Mouse (Mus musculus) left cerebral cortex, adult 11 months (tissue): ENCODE data around the gene Ccdc155.

ENCODE experiments used
- DNase-seq: peaks from one replicate; pipeline ENCODE4 v3.0.0; 2022; ENCODE audit warnings: low spot score

Gene Ccdc155

GRCm38 (mm10) chr7:45226421-45226820 lies 21.7 kb upstream of the Ccdc155 start:
- no peak for DNase-seq

- DNase-seq: no peak
Observed at GRCm38 (mm10) chr7:45224826-45225225, 20.1 kb upstream of the Ccdc155 start.

DNA sequence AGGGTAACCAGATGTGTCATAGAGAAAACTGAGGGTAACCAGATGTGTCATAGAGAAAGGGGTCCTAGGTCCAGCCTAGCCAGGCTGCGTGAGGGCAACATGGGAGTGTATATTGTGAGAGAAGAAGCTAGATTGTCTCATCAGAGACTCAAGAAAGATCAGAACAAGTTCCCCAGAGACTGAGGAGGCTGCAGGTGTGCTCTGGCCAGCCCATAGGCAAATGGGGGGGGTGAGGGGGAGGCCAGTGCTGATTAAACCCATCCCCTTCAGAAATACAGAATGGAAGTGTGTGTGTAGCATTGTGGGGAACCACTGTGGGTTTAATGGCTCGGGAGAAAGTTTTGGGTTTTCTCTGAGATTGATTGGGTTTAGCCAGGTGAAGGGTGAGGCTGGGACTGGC lies 17.0 kb upstream of the Ccdc155 start:
- no peak for DNase-seq

DNA sequence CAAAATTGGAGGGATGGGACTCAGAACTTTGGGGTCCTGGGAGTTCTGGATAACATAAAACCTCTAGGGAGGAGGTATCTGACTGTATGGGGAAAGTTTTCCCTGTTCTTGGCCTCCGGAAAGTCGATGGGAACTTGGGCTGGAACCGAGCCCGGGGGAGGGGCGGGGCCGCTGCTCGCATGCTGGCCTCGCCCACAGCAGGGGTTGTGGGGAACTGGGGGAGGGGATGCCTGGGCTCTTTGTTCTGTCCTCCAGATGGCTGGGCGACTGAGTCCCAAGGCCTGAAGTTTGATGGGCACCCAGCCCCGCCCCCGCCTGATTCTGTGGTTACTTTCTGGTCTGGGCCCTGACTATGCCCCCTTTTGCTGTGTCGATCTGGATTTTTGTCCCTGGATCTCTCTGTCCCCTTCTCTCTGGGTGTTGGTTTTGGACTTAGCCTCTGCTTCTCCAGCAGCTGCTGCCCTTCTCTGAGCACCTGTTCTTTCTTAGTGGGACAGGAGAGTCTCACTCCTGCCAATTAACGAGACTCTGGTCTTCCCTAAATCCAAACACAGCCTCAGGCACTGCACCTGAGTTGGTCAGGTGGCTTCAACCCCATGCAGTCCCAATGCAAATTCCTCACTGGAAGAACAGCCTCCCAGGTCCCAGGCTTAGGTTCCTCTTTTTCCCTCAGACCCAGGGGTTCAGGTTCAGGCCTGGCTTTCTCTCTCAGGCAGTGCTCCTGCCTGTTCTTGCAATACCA lies 11.9 kb upstream of the Ccdc155 start:
- no peak for DNase-seq

DNA sequence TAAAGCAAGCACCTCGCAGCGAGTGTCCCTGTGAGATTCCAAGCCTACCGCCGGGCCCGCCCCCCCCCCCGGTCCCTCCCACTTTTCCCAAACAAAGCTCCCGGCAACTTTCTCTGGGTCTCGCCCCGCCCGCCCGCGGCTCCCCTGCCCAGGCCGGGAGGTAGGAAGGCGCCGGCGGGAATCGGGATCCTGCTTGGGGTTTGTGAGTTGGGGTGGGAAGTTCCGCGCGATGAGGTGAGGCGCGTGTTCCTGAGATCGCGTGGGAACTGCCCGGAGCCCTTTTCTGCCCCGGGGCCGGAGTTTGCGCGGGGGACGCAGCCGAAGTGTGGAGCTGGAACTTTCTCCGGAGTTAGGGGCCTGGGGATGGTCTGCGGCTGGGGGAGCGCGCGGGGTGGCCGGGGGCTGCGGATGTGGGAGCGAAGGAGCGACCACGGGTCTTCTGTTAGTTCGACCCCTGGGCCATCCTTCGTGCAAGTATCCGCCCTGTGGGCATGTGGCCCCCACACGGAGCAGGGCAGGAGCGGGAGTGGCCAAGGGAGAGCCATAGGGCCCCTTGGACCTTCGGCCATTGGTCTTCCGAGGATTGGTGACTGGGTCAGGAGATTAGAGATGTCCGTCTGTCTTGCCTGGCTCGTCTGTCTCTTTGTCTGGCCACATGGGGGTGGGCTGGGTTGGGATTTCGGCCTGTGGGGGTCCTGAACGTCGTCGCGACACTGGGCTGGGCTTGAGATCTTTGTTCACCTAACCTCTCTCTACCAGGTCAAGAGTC lies 11.2 kb upstream of the Ccdc155 start, which contains the start of gene Tead2:
TSS of gene Tead2 (plus strand) at position 81 of the 769 bp plus-strand sequence.
- no peak for DNase-seq

DNA sequence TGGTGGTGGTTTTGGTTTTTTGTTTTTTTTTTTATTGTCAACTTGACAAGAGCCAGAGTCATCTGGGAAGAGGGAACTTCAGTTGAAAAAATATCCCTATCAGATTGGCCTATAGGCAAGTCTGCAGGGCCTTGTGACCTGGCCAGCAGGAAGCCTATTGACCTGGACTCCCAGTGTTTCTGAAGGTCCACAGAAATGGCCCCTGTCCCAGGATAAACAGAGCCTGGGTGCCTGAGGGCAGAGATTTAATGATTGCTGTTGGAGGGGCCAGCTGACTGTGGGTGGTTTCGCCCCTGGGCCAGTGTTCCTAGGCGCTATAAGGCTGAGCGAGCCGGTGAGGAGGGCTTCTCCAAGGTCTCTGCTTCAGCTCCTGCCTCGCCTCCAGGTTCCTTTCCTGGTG lies 9.0 kb upstream of the Ccdc155 start:
- no peak for DNase-seq

DNA sequence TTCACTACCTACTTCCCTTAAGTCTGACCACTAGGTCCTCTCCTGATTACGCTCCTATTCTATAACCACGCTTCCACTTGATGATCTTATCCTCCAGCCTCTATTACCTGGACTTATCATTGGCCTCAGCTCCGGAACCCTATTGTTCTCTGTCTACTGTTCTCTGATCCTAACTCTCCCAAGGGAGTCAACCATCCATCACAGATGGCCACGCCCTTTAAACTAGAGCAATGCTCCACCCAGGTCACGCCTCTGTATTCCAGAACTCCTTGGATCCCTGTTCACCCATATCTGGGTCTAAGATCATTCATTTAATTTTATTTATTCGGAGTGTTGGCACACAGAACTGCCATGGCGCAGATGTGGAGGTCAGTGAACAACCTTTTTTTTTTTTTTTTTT lies 7.7 kb upstream of the Ccdc155 start:
- no peak for DNase-seq

DNA sequence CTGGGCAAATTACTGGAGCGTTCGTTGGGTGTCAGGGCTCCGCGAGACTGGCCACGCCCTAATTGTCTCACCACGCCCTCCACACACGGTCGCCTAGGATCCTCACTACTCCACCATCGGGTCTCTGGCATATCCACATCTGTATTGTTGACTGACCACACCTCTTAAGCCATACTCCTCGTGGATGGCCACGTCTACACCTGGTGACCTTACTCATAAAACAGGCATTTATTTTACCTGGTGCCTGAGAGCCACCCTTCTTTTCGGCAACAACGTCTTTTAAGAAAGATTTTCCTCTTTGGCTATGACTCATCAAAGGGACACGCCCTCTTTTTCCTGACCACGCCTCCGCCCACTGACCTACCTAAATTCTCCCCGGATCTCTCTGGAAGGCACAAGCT lies 7.2 kb upstream of the Ccdc155 start, which contains the start of gene Dkkl1:
TSS of gene Dkkl1 (minus strand) at position 297 of the 401 bp plus-strand sequence.
- no peak for DNase-seq

DNA sequence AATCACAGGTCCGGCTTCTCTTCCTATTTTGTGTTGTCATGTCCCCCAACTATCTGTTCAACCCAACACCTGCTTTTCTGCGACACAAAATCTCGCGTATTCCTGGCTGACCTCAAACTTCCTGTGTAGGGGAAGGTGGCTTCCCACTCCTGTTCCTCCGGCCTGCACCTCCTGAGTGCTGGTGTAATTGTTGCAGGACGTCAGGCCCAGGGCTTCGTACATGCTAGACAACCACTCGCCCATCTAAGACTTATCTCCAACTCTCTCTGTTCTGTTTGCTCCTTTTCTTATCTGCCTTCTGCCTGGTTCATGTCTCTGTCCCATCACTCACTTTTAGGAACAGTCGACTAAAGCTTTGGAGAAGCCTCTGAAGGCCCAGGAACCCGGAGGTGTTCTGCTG lies 6.4 kb upstream of the Ccdc155 start:
- DNase-seq: no peak

GRCm38 (mm10) chr7:45208260-45208659 lies 3.6 kb upstream of the Ccdc155 start:
- DNase-seq: no peak

DNA sequence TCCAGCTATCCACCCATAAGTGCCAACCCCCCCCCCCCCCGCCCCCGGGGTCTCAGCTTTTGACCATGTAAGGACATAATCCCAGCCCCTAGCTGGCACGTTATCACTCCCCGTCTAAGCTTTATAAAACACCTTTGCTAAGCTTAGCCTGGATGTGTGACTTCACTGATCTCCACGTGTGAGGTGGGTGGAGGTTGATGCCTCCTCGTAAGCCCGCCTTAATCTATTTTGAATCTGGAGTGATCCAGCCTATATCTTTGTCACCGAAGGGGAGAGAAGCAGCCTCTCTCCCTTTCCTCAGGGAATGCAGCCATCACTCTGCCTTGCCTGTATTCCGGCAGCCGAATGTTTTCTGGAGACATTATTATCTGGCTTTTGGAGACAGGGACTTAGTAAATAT lies 2.0 kb downstream of the Ccdc155 start:
- DNase-seq: no peak

- peak; percentile 70 for DNase-seq
Observed at GRCm38 (mm10) chr7:45198961-45199360, 5.7 kb downstream of the Ccdc155 start.

DNA sequence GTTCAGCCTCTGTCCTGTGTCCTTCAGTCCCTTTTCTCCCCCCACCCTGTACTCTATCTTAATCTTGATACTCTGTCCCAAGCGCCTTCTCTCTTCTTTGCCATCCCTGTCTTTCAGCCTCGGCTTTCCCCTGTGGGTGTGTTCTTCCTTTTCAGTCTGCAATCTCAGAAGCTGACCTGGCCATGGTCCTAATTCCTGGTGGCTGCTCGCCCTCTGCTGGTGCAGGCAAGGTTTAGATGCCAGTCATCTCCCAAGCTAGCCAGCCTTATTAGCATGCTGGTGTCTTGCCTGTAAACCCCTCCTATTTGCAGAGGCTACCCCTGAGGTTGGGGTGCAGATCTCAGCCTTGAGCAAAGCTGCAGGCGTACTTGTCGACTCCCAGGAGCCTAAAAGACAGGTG lies 6.3 kb downstream of the Ccdc155 start:
- peak; percentile 51 for DNase-seq

- no peak for DNase-seq
Observed at GRCm38 (mm10) chr7:45196994-45197393, 7.7 kb downstream of the Ccdc155 start.

GRCm38 (mm10) chr7:45196176-45196535 lies 8.5 kb downstream of the Ccdc155 start:
- DNase-seq: no peak

GRCm38 (mm10) chr7:45195341-45196175 lies 9.1 kb downstream of the Ccdc155 start:
- DNase-seq: no peak

GRCm38 (mm10) chr7:45193871-45194785 lies 10.6 kb downstream of the Ccdc155 start:
- DNase-seq: no peak

DNA sequence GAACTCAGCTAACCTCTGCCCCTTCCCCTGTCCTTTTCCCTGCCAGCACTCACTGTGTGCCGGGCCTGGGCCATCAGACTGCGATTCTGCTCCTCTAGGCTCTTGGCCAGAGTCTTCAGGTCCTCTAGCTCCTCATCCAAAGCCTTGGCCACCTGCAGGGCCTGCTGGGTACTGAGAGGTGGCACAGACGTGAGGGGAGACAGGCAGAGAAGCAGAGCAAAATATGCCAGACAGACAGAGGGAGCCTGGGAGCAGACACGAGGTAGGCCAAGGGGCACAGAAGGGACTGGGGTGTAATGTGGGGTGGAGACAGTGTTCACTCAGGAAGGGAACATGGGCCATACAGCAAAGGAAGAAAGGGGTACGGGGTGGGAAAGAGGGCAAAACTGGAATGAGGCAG lies 11.3 kb downstream of the Ccdc155 start:
- DNase-seq: no peak

DNA sequence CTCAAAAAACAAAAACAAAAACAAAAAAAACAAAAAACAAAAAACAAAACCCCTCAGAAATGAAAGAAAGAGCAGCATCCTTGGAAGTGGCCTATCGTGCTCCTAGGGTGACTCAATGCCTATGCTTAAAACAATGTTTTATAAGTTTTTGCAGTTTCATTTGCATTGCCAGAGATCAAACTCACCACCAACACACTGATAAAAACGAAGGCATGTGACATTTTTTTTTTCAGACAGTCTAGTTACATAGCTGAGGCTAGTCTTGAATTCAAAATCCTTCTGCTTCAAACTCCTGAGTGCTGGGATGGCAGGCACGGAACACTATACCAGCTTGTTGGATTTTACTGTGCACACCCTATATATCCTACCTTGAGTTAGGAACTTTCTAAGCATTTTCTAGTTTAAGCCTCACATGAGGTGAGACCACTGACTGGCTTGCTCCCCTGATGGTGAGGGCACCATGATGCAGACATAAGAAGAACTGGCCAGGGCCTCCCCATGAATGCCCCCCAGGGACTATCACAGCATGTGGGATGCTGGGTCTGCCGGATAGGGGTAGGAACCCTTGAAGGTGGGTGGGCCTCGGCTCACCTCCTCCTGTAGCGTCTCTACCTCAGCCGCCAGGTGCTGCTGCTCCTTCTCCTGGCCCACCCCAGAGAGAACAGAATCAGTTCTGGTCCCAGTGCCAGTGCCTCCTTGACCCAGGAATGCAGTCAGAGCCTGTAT lies 11.9 kb downstream of the Ccdc155 start:
- DNase-seq: no peak

DNA sequence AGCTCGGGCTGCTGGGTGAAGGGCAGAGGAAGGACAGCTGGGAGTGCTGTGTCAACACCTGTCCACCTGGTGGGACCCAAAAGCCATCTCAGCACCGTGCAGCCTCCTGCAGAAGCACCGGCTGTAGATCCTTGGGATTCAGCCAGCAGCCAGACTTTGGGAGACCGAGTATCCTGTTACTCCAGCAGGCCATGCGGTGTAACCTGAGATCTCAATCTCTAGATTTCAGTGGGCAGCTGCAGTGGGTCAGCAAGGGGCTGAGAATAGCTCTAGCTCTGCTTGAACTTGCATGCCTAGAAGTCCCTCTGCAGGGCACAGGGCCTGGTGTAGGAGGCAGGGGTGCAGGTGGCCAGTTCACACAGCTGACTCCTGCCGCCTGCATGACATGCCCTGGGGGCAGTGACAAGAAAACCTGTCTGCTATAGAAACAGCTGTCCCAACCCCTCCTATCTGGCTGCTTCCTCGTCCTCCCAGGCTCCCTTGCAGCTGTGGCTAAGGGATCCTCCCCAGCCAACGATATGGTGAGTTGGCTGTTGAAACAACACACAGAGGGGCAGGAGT lies 12.8 kb downstream of the Ccdc155 start:
- DNase-seq: no peak
